Mouse (Mus musculus): ENCODE results near the gene Polr1a.

DNA sequence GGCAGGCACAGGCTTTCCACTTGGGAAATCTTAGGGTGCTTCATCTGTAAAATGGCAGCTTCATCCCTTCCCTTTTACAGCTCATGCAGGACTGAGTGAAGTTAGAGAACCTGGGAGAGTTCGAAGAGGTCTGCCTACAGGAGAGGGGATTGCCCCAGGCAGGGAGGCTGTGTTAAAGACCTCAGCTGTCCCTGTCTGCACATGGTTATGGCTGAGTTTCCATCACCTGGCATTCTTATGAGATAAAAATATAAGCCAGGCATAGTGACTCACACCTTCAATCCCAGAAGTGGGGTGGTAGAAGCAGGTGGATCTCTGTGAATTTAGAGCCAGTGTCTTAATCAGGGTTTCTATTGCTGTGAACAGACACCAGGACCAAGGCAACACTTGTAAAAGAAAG, 100.6 kb downstream of the Polr1a start:
- no peak for TF ChIP-seq CTCF (IDR thresholded peaks at IDR 0.05; ENCODE audit: extremely low read depth, insufficient read depth, low read length)
- TF ChIP-seq POLR2A (IDR thresholded peaks at IDR 0.05; ENCODE audit: extremely low read depth, insufficient read depth, low read length): no peak

Data from cortical plate, adult 2 months (tissue).